Mouse (Mus musculus) spleen, adult 2 months (tissue): Measurements from ENCODE around the gene Wipf2.

Experiments used
- CTCF ChIP-seq: fragments of 200-500 bp; IDR thresholded peaks from 2 replicates; pipeline ENCODE4 v1.5.1; 2011; ENCODE audit warnings: mild to moderate bottlenecking, inconsistent platforms; ENCODE audit not compliant: insufficient read depth, insufficient read length, insufficient replicate concordance; ENCODE audit errors: extremely low read depth
- POLR2A ChIP-seq: fragments of 200-500 bp; IDR thresholded peaks from 2 replicates; pipeline ENCODE4 v1.6.1; 2011; ENCODE audit warnings: low read depth, low read length, inconsistent platforms

DNA sequence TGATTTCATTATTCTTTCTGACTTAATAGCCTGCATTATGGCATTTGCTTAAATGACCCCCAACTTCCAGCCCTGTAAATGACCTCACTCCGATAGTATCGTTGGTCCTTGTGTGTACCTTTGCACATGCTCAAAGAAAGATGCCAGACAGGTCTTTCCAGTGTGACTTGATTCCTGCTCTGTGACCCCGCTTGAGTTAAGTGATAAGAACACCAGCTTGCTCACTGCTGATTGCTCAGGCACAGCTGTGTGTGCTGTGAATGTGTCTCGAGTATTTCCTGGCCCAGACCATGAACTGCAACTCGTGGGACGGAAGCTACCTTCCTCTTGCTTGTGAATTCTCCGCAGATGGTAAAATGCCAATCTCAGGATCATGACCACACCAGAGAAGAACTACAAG lies 41.6 kb downstream of the Wipf2 start:
- TF ChIP-seq POLR2A: no peak
- TF ChIP-seq CTCF: no peak
